Mouse (Mus musculus) left cerebral cortex, adult 8-10 months (tissue): ENCODE results near the gene Phf21b. TPM values are rescaled to one million over a fixed set of nuclear protein-coding genes. Genes with fewer than 3 reads are reported as not detected.

Source experiments
- total RNA-seq, 4 experiments: library from RNA; stranded (reverse); gene quantifications; 2 replicates each; pipeline ENCODE4 v1.2.4; 2022

Phf21b gene
- total RNA-seq, 4 experiments from 2014 or later: 10.6 to 17.9 (median 14.5) TPM

Other genes starting within 250 kb of the Phf21b start
- 10 to 100 TPM in 2 of 4 experiments, 1 to 10 TPM in 2; 9.1 to 13.9 (median 10.2) TPM for gene Prr5, start 186.4 kb downstream of the Phf21b start, total RNA-seq
- gene Arhgap8, start 136.0 kb downstream of the Phf21b start, total RNA-seq: under 1 TPM in 2 of 4 experiments, not detected in 2; 0.26 to 0.28 TPM
- gene Gm29666, start 64.0 kb upstream of the Phf21b start, total RNA-seq: 1 to 10 TPM; 1.4 to 1.8 (median 1.7) TPM
- gene Nup50, start 67.4 kb upstream of the Phf21b start, total RNA-seq: 10 to 100 TPM; 27.8 to 30.0 (median 28.9) TPM
- 100 to 1,000 TPM; 105 to 107 (median 107) TPM for gene 5031439G07Rik, start 132.5 kb upstream of the Phf21b start, total RNA-seq
- under 1 TPM in 2 of 4 experiments, not detected in 2; 0.35 to 0.44 TPM for gene Upk3a, start 161.1 kb upstream of the Phf21b start, total RNA-seq
- gene Fam118a, start 172.9 kb upstream of the Phf21b start, total RNA-seq: 10 to 100 TPM; 21.6 to 29.7 (median 22.1) TPM